Mouse (Mus musculus) thymus, postnatal 14 days (tissue): ENCODE data around the gene Nacc2.

ENCODE experiments used
- DNase-seq: peaks from one replicate; pipeline ENCODE4 v3.0.0; 2021

Gene Nacc2

GRCm38 (mm10) chr2:26123079-26123648, at the start of gene Nacc2:
Nacc2 (minus strand) TSS chr2:26123220.
- no peak for DNase-seq

GRCm38 (mm10) chr2:26172166-26172565, 49.1 kb upstream of the Nacc2 start:
- no peak for DNase-seq

- no peak for DNase-seq
Observed at GRCm38 (mm10) chr2:26170376-26170775, 47.4 kb upstream of the Nacc2 start.

- no peak for DNase-seq
Observed at GRCm38 (mm10) chr2:26168843-26169579, 46.0 kb upstream of the Nacc2 start.

GRCm38 (mm10) chr2:26166890-26167289, 43.9 kb upstream of the Nacc2 start:
- no peak for DNase-seq

GRCm38 (mm10) chr2:26158064-26158463, 35.0 kb upstream of the Nacc2 start:
- DNase-seq, result no peak

GRCm38 (mm10) chr2:26156191-26156977, 33.4 kb upstream of the Nacc2 start:
- DNase-seq, result no peak

GRCm38 (mm10) chr2:26155737-26156136, 32.7 kb upstream of the Nacc2 start:
- no peak for DNase-seq

GRCm38 (mm10) chr2:26154586-26154985, 31.6 kb upstream of the Nacc2 start:
- no peak for DNase-seq

GRCm38 (mm10) chr2:26153909-26154340, 30.9 kb upstream of the Nacc2 start:
- peak; percentile 58 for DNase-seq

GRCm38 (mm10) chr2:26153295-26153694, 30.3 kb upstream of the Nacc2 start:
- peak; percentile 48 for DNase-seq

GRCm38 (mm10) chr2:26147706-26148370, 24.8 kb upstream of the Nacc2 start:
- DNase-seq, result no peak

GRCm38 (mm10) chr2:26146337-26147042, 23.5 kb upstream of the Nacc2 start:
- DNase-seq, result no peak

- DNase-seq, result no peak
Observed at GRCm38 (mm10) chr2:26145113-26145512, 22.1 kb upstream of the Nacc2 start.

- no peak for DNase-seq
Observed at GRCm38 (mm10) chr2:26144331-26144730, 21.3 kb upstream of the Nacc2 start.

- DNase-seq, result no peak
Observed at GRCm38 (mm10) chr2:26143556-26143955, 20.5 kb upstream of the Nacc2 start.

GRCm38 (mm10) chr2:26142986-26143385, 20.0 kb upstream of the Nacc2 start:
- no peak for DNase-seq

- DNase-seq, result peak; percentile 43
Observed at GRCm38 (mm10) chr2:26141893-26142635, 19.0 kb upstream of the Nacc2 start.

GRCm38 (mm10) chr2:26140903-26141302, 17.9 kb upstream of the Nacc2 start:
- peak; percentile 46 for DNase-seq

- peak; percentile 100 for DNase-seq
Observed at GRCm38 (mm10) chr2:26140292-26140819, 17.3 kb upstream of the Nacc2 start.

GRCm38 (mm10) chr2:26139545-26140206, 16.7 kb upstream of the Nacc2 start:
- no peak for DNase-seq
